Mouse (Mus musculus): ENCODE results near the gene Ank2. TPM values are rescaled to one million over a fixed set of nuclear protein-coding genes. Genes with fewer than 3 reads are reported as not detected.

The Ank2 gene
- polyA plus RNA-seq, 1 experiment, result 0.75 TPM

- no peaks in the 10 kb centered on the region for H3K4me1 ChIP-seq (ENCODE audit: control insufficient read depth, insufficient read depth, low read length)
- no peak for TF ChIP-seq CTCF (IDR thresholded peaks at IDR 0.05; ENCODE audit: low read depth, low read length)
- TF ChIP-seq POLR2A (IDR thresholded peaks at IDR 0.05; ENCODE audit: borderline replicate concordance, low read depth, low read length), result no peak
- H3K27ac ChIP-seq (ENCODE audit: insufficient read depth, low read depth, low read length), result no peak overlapping the region
- no peak overlapping the region for H3K4me3 ChIP-seq (ENCODE audit: insufficient read depth, low read length)
Observed at GRCm38 (mm10) chr3:127156080-127156479, 343.1 kb downstream of the Ank2 start.

GRCm38 (mm10) chr3:127153861-127154260 is 345.3 kb downstream of the Ank2 start:
- TF ChIP-seq POLR2A (IDR thresholded peaks at IDR 0.05; ENCODE audit: borderline replicate concordance, low read depth, low read length) (no peak), CTCF (IDR thresholded peaks at IDR 0.05; ENCODE audit: low read depth, low read length) (no peak)
- Histone ChIP-seq H3K4me3 (ENCODE audit: insufficient read depth, low read length) (no peak overlapping the region), H3K4me1 (ENCODE audit: control insufficient read depth, insufficient read depth, low read length) (no peaks in the 10 kb centered on the region), H3K27ac (ENCODE audit: insufficient read depth, low read depth, low read length) (no peak overlapping the region)

GRCm38 (mm10) chr3:127153443-127153842 is 345.7 kb downstream of the Ank2 start:
- Histone ChIP-seq H3K4me3 (ENCODE audit: insufficient read depth, low read length) (no peak overlapping the region), H3K27ac (ENCODE audit: insufficient read depth, low read depth, low read length) (no peak overlapping the region), H3K4me1 (ENCODE audit: control insufficient read depth, insufficient read depth, low read length) (no peaks in the 10 kb centered on the region)
- TF ChIP-seq CTCF (IDR thresholded peaks at IDR 0.05; ENCODE audit: low read depth, low read length) (no peak), POLR2A (IDR thresholded peaks at IDR 0.05; ENCODE audit: borderline replicate concordance, low read depth, low read length) (no peak)

GRCm38 (mm10) chr3:127148648-127149047 is 350.5 kb downstream of the Ank2 start:
- TF ChIP-seq CTCF (IDR thresholded peaks at IDR 0.05; ENCODE audit: low read depth, low read length) (no peak), POLR2A (IDR thresholded peaks at IDR 0.05; ENCODE audit: borderline replicate concordance, low read depth, low read length) (no peak)
- Histone ChIP-seq H3K4me1 (ENCODE audit: control insufficient read depth, insufficient read depth, low read length) (no peaks in the 10 kb centered on the region), H3K4me3 (ENCODE audit: insufficient read depth, low read length) (no peak overlapping the region), H3K27ac (ENCODE audit: insufficient read depth, low read depth, low read length) (no peak overlapping the region)

- Histone ChIP-seq H3K4me1 (ENCODE audit: control insufficient read depth, insufficient read depth, low read length) (peaks cover 6% of the 10 kb centered on the region; the same call in 1 of the 2 replicates), H3K4me3 (ENCODE audit: insufficient read depth, low read length) (no peak overlapping the region), H3K27ac (ENCODE audit: insufficient read depth, low read depth, low read length) (no peak overlapping the region)
- TF ChIP-seq CTCF (IDR thresholded peaks at IDR 0.05; ENCODE audit: low read depth, low read length), result no peak
Observed at GRCm38 (mm10) chr3:127140590-127140989, 358.6 kb downstream of the Ank2 start.

- TF ChIP-seq POLR2A (IDR thresholded peaks at IDR 0.05; ENCODE audit: borderline replicate concordance, low read depth, low read length), result no peak
- no peak for TF ChIP-seq CTCF (IDR thresholded peaks at IDR 0.05; ENCODE audit: low read depth, low read length)
- Histone ChIP-seq H3K27ac (ENCODE audit: insufficient read depth, low read depth, low read length) (no peak overlapping the region), H3K4me3 (ENCODE audit: insufficient read depth, low read length) (no peak overlapping the region)
Observed at GRCm38 (mm10) chr3:127139638-127140037, 359.5 kb downstream of the Ank2 start.

GRCm38 (mm10) chr3:127137508-127137907 is 361.6 kb downstream of the Ank2 start:
- TF ChIP-seq POLR2A (IDR thresholded peaks at IDR 0.05; ENCODE audit: borderline replicate concordance, low read depth, low read length) (no peak), CTCF (IDR thresholded peaks at IDR 0.05; ENCODE audit: low read depth, low read length) (no peak)
- Histone ChIP-seq H3K27ac (ENCODE audit: insufficient read depth, low read depth, low read length) (no peak overlapping the region), H3K4me1 (ENCODE audit: control insufficient read depth, insufficient read depth, low read length) (peaks cover 6% of the 10 kb centered on the region; the same call in 1 of the 2 replicates), H3K4me3 (ENCODE audit: insufficient read depth, low read length) (no peak overlapping the region)

More at GRCm38 (mm10) chr3:127139638-127140037, 359.5 kb downstream of the Ank2 start:
- H3K4me1 ChIP-seq (ENCODE audit: control insufficient read depth, insufficient read depth, low read length), result peaks cover 6% of the 10 kb centered on the region; the same call in 1 of the 2 replicates

GRCm38 (mm10) chr3:127134062-127134461 is 365.1 kb downstream of the Ank2 start:
- no peak overlapping the region for H3K27ac ChIP-seq (ENCODE audit: insufficient read depth, low read depth, low read length)
- peaks cover 6% of the 10 kb centered on the region; the same call in 1 of the 2 replicates for H3K4me1 ChIP-seq (ENCODE audit: control insufficient read depth, insufficient read depth, low read length)
- no peak overlapping the region for H3K4me3 ChIP-seq (ENCODE audit: insufficient read depth, low read length)
- TF ChIP-seq CTCF (IDR thresholded peaks at IDR 0.05; ENCODE audit: low read depth, low read length) (no peak), POLR2A (IDR thresholded peaks at IDR 0.05; ENCODE audit: borderline replicate concordance, low read depth, low read length) (no peak)

- no peak for TF ChIP-seq POLR2A (IDR thresholded peaks at IDR 0.05; ENCODE audit: borderline replicate concordance, low read depth, low read length)
- no peak for TF ChIP-seq CTCF (IDR thresholded peaks at IDR 0.05; ENCODE audit: low read depth, low read length)
- H3K27ac ChIP-seq (ENCODE audit: insufficient read depth, low read depth, low read length), result no peak overlapping the region
- H3K4me3 ChIP-seq (ENCODE audit: insufficient read depth, low read length), result no peak overlapping the region
- no peaks in the 10 kb centered on the region for H3K4me1 ChIP-seq (ENCODE audit: control insufficient read depth, insufficient read depth, low read length)
Observed at GRCm38 (mm10) chr3:127131048-127131447, 368.1 kb downstream of the Ank2 start.

- H3K4me1 ChIP-seq (ENCODE audit: control insufficient read depth, insufficient read depth, low read length), result no peaks in the 10 kb centered on the region
- H3K4me3 ChIP-seq (ENCODE audit: insufficient read depth, low read length), result no peak overlapping the region
- no peak overlapping the region for H3K27ac ChIP-seq (ENCODE audit: insufficient read depth, low read depth, low read length)
- TF ChIP-seq CTCF (IDR thresholded peaks at IDR 0.05; ENCODE audit: low read depth, low read length), result no peak
- TF ChIP-seq POLR2A (IDR thresholded peaks at IDR 0.05; ENCODE audit: borderline replicate concordance, low read depth, low read length), result no peak
Observed at GRCm38 (mm10) chr3:127130167-127130770, 368.9 kb downstream of the Ank2 start.
